Mouse (Mus musculus) megakaryocyte, embryonic 14.5 days (primary cell): ENCODE measurements around the gene Pde4a. TPM values are rescaled to one million over a fixed set of nuclear protein-coding genes. Genes with fewer than 3 reads are reported as not detected.

Source experiments
- H3K27me3 ChIP-seq: replicated peaks from 2 replicates; pipeline ENCODE3; 2012; ENCODE audit warnings: inconsistent platforms
- H3K36me3 ChIP-seq: replicated peaks from 2 replicates; pipeline ENCODE3; 2012; ENCODE audit warnings: low read length, inconsistent platforms, mixed read lengths
- H3K4me1 ChIP-seq: 2 replicates; pipeline ENCODE4 v1.6.1; 2012; ENCODE audit warnings: inconsistent platforms
- H3K4me3 ChIP-seq: replicated peaks from 2 replicates; pipeline ENCODE3; 2012; ENCODE audit warnings: moderate library complexity, mild to moderate bottlenecking, inconsistent platforms
- H3K9me3 ChIP-seq: 2 replicates; pipeline ENCODE4 v1.6.1; 2012; ENCODE audit warnings: inconsistent platforms
- FLI1 ChIP-seq: IDR thresholded peaks from 2 replicates; pipeline ENCODE4 v1.6.1; 2012; ENCODE audit warnings: low read length, inconsistent platforms, mixed read lengths
- GATA1 ChIP-seq: IDR thresholded peaks from 3 replicates; pipeline ENCODE4 v1.6.1; 2012; ENCODE audit warnings: mixed read lengths, low read length, inconsistent platforms, borderline replicate concordance
- polyA plus RNA-seq: library from polyadenylated mRNA; stranded (reverse); fragments of >175 nt; gene quantifications from 2 replicates; pipeline ENCODE4 v1.2.3, GENCODE M21; 2012; ENCODE audit warnings: low replicate concordance; ENCODE audit not compliant: insufficient read depth

Pde4a gene
- polyA plus RNA-seq, 1 experiment = 8.2 TPM

DNA sequence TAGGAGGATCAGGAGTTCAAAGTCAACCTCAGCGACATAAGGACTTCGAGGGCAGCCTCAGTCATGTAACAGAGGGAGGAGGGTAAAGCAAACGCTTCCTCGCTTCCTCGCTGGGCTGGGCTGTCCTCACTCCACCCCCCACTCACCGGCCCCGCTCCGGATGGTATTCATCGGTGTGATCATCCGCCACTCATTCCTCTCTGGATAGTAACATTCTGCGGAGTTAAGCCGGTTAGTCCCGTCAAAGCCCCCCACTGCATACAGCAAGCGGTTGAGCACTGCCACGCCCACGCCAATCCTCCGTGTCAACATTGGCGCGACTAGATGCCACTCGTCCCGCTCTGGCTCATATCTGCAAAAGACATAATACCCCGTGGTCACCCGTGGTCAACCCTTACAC lies 66.0 kb downstream of the Pde4a start:
- Histone ChIP-seq H3K27me3 (no peaks in the 10 kb centered on the region), H3K36me3 (peaks cover 92% of the 10 kb centered on the region), H3K4me1 (peaks cover 70% of the 10 kb centered on the region), H3K9me3 (no peaks in the 10 kb centered on the region), H3K4me3 (peak overlapping the region; percentile 67)
- TF ChIP-seq FLI1 (no peak), GATA1 (no peak)

DNA sequence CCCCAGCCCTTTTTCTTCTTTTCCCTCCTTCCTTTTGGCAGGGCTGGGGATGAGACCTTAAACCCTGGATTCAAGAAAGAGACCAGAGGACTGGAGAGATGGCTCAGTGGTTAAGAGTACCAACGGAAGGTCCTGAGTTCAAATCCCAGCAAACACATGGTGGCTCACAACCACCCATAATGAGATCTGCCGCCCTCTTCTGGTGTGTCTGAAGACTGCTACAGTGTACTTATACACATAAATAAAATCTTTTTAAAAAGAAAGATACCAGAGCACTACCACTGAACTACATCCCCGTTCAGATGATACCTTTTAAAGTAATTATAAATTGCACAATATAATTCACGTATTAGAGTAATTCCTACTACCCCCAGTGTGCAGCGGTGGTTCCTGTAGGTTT lies 67.4 kb downstream of the Pde4a start:
- no peak overlapping the region for H3K4me3 ChIP-seq
- no peaks in the 10 kb centered on the region for H3K9me3 ChIP-seq
- TF ChIP-seq GATA1 = no peak
- no peak for TF ChIP-seq FLI1
- peaks cover 87% of the 10 kb centered on the region for H3K36me3 ChIP-seq
- H3K27me3 ChIP-seq = no peaks in the 10 kb centered on the region
- peaks cover 72% of the 10 kb centered on the region for H3K4me1 ChIP-seq

DNA sequence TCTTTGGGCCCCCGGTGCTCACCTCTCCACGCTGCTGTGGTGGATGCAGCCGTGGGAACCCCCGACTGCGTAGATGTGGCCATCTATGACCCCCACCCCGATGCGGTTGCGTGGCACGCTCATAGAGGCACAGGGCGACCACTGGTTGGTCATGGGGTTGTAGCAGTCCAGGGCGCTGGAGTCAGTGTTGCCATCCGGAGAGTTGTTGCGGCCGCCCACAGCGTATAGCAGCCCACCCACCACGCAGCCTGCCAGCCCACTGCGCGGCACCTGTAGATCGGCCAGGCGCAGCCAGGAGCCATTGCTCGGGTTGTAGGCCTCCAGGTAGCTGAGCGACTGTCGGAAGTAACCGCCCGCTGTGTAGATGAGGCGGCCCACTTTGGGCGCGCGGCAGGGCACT lies 67.9 kb downstream of the Pde4a start:
- TF ChIP-seq GATA1 = no peak
- TF ChIP-seq FLI1 = no peak
- Histone ChIP-seq H3K9me3 (no peaks in the 10 kb centered on the region), H3K36me3 (peaks cover 83% of the 10 kb centered on the region), H3K4me3 (peak overlapping the region; percentile 50), H3K4me1 (peaks cover 72% of the 10 kb centered on the region), H3K27me3 (no peaks in the 10 kb centered on the region)

DNA sequence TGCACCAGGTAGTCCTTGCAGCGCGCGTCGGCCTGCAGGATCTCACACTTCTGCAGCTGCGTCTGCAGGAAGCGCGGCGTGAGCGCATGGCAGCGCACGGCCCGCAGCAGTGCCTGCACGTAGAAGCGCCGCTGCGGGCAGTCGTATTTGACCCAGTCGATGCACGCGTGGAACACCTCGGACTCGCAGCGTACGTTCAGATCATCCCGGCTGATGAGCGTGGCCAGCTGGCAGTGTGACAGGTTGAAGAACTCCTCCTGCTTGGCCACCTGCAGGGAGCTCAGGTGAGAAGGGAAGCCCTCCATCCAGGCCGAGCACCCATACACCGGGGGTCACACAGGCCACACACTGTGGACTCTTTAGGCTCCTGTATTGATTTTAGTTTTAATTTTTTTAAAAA lies 68.3 kb downstream of the Pde4a start:
- Histone ChIP-seq H3K36me3 (peaks cover 80% of the 10 kb centered on the region), H3K27me3 (no peaks in the 10 kb centered on the region), H3K4me3 (peak overlapping the region; percentile 50), H3K4me1 (peaks cover 70% of the 10 kb centered on the region), H3K9me3 (no peaks in the 10 kb centered on the region)
- no peak for TF ChIP-seq GATA1
- TF ChIP-seq FLI1 = no peak

DNA sequence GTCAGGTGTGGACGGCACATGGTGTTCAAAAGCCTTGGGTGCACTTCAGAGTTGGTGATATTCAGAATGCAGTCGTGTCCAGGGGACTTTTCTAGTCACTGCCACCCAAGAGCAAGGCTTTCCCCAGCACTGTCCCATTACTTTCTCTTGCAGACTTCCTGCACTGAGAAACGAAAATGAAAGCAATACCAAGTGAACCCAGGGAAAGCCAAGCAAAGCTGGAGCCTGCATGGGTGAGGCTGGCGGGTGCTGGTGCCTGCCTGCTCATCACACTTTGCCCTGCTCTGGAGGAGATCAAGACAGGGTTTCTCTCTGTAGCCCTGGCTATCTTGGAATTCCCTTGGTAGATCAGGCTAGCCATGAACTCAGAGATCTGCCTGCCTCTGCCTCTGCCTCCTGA lies 69.8 kb downstream of the Pde4a start:
- H3K27me3 ChIP-seq = no peaks in the 10 kb centered on the region
- no peak for TF ChIP-seq GATA1
- TF ChIP-seq FLI1 = no peak
- peaks cover 65% of the 10 kb centered on the region for H3K36me3 ChIP-seq
- H3K4me1 ChIP-seq = peaks cover 80% of the 10 kb centered on the region
- H3K4me3 ChIP-seq = peak overlapping the region; percentile 82
- H3K9me3 ChIP-seq = no peaks in the 10 kb centered on the region

DNA sequence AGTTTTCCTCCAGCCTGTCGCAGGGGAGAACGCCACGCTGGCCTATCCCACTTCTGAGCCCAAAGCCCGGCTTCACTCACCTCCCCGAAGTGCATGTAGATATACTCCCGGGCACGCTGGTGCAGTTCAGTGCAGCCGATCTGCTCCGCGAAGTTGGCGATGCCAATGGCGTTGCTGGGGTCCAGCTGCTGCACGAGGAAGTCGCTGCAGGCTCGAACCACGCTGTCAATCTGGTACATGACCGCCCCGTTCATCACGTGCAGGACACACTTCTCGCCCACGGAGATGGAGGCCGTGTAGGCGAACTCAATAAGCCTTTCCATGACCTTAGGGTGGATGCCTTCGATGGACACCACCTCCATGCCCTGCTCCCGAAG lies 71.5 kb downstream of the Pde4a start:
- no peak for TF ChIP-seq GATA1
- no peak for TF ChIP-seq FLI1
- H3K9me3 ChIP-seq = no peaks in the 10 kb centered on the region
- peaks cover 48% of the 10 kb centered on the region for H3K36me3 ChIP-seq

DNA sequence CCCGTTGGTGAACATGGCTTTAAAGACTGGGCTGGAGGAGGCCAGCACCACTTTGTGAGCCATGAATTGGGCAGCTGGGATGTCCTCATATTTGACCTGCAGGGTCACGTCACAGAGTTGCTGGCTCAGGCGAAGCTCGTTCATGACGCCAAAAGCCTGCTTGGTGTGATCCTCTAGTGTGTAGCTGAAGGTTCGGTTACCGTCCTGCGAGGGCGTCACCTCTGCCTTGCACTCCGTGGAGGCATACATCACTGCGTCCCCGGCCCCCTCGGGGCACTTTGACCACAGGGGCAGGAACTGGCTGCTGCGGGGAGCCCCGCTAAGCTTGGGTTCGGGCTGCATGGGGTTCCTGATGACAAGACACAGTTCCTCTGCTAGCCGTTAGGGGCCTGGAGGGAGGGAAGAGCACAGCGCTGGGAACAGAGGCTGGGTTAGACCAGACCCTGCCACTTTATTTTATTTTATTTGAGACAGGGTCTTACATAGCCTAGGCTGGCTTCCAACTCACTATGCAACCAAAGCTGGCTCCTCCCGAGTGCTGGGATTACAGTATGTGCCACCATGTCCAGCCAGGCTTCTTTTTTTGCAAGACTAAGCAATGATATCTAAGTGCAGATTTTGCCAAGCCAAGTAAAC lies 72.0 kb downstream of the Pde4a start:
- TF ChIP-seq FLI1 = no peak
- TF ChIP-seq GATA1 = no peak
- Histone ChIP-seq H3K4me1 (peaks cover 74% of the 10 kb centered on the region), H3K27me3 (peaks cover 7% of the 10 kb centered on the region), H3K9me3 (no peaks in the 10 kb centered on the region), H3K36me3 (peaks cover 43% of the 10 kb centered on the region), H3K4me3 (peak overlapping the region; percentile 98)

More for the DNA sequence above, 71.5 kb downstream of the Pde4a start:
- Histone ChIP-seq H3K27me3 (peaks cover 3% of the 10 kb centered on the region), H3K4me3 (peak overlapping the region; percentile 98), H3K4me1 (peaks cover 78% of the 10 kb centered on the region)

DNA sequence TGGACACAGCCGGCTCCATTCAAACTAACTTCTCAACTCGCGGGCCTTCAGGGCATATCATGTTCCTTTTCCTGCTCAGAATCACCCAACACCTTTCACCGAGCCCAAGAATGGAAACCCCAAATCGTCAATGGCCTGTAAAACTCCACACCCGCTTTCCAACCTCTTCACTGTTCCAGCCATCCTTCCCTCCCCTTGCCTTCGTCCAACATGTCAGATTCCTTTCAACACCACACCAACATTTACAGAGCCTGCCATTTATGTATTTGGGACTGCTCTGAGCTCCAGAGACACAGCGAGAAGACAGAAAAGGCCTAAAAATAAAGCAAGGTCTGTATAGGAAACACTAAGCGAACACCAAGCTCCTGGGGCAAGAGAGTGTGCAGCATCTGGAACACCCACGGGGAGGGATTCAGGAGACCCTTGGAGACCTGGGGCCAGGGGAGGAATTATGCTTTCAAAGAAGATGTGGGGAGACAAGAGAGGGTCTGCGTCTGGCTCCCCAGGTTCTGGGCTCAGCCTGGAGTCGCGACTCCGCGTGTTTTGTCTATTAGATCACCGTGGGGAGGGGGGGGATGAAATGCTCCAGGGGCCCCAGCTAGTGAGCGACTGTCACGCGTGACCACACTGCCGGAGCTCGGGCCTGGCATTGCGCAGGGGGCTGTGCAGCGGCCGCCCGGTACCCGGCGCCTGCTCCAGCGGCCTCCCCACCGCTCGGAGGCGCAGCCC lies 72.7 kb downstream of the Pde4a start:
- peaks cover 67% of the 10 kb centered on the region for H3K4me1 ChIP-seq
- H3K36me3 ChIP-seq = peaks cover 36% of the 10 kb centered on the region
- peak overlapping the region; percentile 98 for H3K4me3 ChIP-seq
- H3K27me3 ChIP-seq = peaks cover 12% of the 10 kb centered on the region
- peaks cover 4% of the 10 kb centered on the region; the same call in 1 of the 2 replicates for H3K9me3 ChIP-seq
- no peak for TF ChIP-seq FLI1
- TF ChIP-seq GATA1 = no peak

DNA sequence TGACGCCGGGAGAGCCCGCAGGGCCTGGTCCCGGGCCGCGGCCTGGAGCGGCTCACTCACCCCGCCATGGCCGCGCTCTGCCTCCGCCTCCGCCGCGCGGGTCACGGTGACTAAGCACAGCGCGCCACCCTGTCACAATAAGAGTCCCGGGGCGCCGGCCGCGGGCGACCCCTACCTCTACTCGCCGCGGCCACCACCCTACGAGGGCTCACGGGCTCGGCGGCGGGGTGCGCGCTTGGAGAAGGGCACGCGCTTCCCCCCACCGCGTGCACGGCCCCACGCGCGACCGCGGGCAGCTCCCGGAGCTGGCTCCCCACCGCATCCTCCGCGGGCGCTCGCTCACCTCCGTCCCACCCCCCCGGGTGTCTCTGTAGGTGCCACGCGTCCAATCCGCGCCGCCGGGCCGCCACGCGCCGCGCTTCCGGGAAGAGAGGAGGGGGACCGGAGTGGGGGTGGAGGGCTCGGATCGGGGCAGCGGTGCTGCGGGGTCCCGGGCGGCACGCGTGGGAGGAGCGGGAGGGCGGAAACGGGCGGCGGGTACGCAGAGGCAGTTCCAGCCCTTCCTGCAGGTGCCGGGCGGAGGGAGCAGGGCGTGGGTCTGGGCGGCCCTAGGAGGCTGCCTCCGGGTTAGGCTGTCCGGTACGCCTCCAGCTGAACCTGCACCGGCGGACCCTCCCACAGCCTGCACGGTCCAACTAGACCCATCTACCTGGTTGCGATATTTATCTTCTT lies 73.4 kb downstream of the Pde4a start, which contains the start of gene Keap1:
TSS of gene Keap1 (minus strand) at position 629 of the 732 bp plus-strand sequence.
- peaks cover 20% of the 10 kb centered on the region for H3K27me3 ChIP-seq
- TF ChIP-seq FLI1 = no peak
- no peak for TF ChIP-seq GATA1
- H3K36me3 ChIP-seq = peaks cover 29% of the 10 kb centered on the region
- peaks cover 10% of the 10 kb centered on the region; the same call in 1 of the 2 replicates for H3K9me3 ChIP-seq
- H3K4me1 ChIP-seq = peaks cover 64% of the 10 kb centered on the region
- H3K4me3 ChIP-seq = peak within 1 kb of the TSS; percentile 98
